Mouse (Mus musculus) urinary bladder, postnatal 14 days (tissue): ENCODE measurements at regions not wholly inside any gene's neighbourhood (a gene's known extent, or its start where the extent isn't known, plus 50 kb on each side); places are given as distances from the start of the nearest gene placed in this dataset.
"Not testable (repeated sequence)": the region's sequence is repeated elsewhere in the genome, so short reads cannot be mapped to it uniquely, and the experiment has no call there.

Source experiments
- DNase-seq: peaks from one replicate; pipeline ENCODE4 v3.0.0; 2021; ENCODE audit warnings: low spot score

DNA sequence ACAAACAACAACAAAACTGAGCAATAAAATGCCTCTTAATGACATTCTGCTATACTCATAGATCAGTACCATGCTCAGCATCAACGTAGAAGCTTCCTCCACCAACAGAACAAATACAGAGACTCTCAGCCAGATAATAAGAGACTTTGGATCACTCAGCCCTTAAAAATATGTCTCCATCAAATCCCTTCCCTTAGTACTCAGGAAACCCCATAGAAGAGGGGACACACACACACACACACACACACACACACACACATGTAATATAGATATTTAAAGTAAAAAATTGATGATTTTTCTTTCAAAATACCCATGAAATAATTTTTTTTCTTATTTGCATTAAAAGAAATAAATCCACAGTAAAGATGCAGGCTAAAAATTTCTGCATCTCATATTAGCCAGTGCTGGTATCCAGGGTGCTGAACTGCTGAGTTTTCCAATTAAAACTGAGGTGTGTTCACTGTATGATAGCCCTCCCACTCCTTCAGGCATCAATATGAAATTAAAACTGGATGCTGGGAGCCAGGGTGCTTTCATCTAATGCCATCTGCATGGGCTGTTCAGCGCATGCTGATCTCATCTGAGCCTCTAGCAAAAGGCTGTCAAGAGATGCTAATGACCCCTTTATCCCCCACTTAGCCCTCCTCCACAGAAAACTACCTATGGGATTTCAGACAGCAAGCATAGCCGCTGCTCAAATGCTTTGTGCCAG, 321.0 kb downstream of the Tm4sf1 start:
- no peak for DNase-seq

DNA sequence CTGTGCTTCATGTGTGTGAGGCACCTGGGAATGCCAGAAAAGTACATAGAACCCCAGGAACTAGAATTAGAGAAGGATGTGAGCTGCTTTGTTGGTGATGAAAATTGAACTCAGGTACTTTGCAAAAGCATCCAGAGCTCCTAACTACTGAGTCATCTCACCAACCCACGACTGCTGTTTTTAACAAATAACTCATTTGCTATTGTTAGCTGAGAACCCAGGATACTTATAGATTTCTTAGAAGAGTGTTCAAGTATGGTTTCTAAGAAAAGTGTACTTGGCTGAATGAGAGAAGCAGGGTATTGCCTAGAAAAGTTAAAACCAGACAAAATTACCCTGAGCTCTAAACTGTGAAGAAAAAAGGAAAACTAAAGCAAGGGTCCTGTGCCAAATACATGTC, 335.8 kb downstream of the Tm4sf1 start:
- no peak for DNase-seq

DNA sequence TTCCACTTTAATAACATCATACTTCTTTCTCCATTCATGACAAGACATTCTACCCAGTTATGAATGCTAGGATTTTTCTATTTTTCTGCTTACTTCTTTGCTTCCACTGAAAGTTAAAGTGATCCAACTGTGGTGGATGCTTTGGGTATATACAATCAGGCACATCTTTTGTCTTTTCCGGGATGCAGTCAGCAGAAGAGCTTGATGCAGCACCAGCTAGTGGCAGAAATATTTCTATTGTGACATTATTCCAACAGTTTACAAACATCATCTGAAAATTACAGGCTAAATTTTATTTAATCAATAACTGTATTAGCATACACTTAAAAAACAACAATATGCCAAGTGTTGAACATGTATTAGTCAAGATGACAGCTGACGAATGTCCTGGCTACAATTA, 336.3 kb downstream of the Tm4sf1 start:
- no peak for DNase-seq

DNA sequence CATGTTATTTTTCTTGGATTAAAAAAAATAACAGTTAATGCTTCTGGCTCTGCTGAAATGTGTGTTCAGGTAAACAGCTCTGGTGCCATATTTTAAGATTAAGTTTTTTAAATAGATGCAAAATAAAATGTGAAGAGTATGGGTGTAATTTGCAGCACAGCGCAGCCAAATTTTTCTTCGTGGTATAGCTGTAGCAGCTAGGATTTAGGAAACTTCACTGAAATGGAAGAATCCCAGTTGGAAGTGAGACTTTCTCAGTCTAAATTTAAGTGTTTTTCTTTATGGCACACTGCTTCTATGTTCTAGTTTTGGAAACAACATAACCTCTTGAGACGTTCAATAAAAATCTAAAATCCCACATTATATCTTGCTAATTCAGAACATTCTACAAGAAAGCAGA, 337.6 kb downstream of the Tm4sf1 start:
- no peak for DNase-seq

DNA sequence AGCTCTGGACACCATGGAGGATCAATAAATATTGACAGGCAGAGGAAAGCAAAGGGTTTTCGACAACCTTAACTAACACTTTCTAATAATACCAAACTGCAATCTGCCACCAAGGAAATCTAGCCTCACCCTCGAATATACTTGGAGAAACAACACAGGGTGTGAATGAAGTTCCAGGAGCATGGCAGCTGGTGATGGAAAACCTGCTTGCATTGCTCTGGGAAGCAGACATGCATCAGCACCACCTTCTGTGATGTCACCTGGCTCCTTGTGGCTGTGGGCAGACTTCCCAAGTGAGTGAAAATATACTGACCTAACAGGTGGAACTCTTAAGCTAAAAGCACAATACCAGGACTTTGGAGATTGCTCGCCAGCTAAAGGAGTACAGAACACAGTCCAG, 338.5 kb downstream of the Tm4sf1 start:
- no peak for DNase-seq

DNA sequence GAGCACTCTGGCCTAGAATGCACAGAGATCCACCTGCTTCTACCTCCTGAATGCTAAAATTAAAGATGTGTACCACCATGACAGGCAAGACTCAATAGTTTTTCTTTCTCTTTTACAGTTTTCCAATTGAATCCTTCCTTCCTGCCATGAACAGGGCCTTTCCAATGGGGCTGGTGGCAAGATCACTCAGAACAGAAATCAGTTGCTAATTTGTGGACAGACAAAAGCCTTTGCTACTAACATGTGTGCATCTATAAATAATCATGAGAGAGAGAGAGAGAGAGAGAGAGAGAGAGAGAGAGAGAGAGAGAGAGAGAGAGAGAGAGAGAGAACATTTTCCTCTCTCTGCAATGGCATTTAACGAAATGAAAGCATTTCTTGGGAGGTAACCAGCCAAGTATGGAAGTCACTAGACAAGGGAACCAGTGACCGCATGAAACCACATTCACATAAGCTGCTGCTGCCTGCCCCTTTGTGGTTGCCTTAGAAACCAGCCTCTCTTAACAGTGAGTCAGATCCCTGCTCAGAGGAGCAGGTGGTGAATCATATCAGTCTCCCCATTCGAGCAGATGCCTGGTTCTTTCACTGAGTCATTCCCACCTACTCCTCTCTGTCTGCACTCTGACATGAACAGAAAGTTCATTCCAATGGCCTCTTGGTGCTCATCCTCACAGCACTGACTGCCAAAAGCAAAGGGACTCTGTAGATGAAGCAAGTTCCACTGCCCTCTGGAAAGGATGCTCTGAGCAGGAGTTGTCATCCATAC, 339.4 kb downstream of the Tm4sf1 start:
- no peak for DNase-seq

DNA sequence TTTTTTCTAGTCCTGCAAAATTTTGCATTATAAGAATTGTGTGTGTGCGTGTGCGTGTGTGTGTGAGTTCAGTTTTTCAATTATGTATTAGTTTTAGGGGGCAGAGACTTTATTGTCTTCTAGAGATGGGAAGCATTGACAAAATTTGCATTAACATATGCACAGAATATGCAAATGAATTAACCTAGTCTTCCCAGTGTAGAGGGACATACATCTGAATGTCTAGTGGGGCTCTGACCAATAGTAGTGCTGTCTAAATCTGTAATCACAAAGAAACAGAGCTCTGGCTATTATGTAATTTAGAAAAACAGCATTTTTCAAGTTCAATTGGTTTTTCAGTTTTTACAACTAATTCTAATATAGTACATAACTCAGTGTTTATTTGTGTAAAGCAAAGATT, 344.8 kb downstream of the Tm4sf1 start:
- DNase-seq, result no peak

DNA sequence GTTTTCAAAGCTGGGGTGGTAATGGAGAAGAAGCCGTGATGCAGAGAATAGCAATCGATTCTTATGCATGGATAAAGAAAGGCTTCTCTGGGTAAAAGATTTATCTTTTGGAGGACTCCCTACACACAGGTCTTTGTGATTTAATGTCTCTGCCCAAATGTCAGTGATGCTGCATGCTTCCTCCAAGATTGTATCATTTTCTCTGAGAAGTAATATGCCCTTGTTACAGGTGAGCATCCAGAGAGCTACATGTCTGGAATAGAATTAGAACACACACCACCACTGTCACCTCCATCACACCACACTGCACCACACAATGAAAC, 346.0 kb downstream of the Tm4sf1 start:
- no peak for DNase-seq

DNA sequence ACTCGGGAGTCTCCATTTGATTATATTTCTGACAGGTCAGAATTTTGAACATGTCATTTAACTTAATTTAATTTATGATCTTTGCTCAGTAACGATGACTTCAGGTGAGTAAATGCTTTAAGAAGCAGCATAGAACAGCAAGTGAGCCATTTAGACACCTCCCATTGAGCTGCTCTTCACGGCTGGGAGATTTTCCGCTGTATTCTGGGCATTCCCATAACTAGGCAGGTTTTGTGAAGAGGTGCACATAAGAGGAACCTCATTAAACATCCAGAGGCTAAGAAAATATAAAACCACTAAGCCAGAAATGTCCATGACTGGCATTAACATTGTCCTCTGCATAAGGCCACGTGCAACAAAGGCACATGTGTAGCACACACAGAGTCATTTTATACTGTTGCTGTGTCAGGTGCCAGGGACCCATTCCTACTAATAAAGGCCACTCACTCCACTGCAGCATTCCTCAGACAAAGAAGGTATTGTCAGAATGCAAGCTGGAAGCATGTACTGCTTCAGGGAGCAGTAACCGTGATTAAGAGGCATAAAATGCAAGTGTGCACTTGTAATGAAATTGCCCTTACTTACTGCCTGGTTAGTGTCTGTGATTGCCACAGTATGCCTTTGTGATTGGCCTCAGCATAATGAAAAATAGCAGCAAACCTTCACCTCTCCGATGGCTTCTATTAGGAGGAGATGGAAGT, 346.5 kb downstream of the Tm4sf1 start:
- DNase-seq, result no peak

DNA sequence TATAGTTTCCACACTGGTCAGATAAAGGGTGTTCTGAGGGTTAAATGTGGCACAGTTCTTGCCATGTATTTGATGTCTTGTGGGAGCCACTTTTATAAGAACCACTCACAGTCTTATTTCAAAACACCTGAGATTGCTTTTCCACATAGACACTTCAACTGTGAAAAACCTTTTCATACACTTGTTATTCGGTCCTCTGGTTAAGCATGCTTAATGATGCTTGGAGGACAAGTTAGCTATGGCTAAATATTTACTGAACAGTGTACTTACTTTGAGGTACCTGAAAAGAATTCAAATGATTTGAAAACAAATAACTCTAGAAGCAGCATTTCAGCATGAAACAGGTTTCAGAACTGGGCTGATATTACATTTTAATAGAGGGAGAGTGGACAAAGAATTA, 359.2 kb downstream of the Tm4sf1 start:
- not testable (repeated sequence) for DNase-seq

DNA sequence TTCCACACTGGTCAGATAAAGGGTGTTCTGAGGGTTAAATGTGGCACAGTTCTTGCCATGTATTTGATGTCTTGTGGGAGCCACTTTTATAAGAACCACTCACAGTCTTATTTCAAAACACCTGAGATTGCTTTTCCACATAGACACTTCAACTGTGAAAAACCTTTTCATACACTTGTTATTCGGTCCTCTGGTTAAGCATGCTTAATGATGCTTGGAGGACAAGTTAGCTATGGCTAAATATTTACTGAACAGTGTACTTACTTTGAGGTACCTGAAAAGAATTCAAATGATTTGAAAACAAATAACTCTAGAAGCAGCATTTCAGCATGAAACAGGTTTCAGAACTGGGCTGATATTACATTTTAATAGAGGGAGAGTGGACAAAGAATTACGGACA, 372.8 kb downstream of the Tm4sf1 start:
- not testable (repeated sequence) for DNase-seq

DNA sequence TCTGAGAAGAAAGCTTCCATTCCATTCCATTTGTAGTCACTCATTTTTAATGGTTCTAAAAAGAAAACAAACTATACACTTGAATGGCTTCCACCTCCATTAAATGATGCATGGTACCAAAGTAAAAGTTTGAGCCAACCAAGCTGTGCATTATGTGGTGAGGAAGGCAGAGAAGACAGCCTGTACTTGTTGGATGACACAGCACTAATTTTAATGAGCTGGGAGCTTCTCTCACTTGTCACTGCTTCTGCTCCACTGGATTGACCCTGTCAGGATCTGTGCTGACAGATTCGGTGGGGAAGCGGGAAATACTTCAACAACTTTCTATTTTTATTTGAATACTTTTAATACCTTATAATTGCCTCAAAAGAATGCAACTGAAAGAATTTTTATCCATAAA, 403.3 kb downstream of the Tm4sf1 start:
- DNase-seq, result no peak

DNA sequence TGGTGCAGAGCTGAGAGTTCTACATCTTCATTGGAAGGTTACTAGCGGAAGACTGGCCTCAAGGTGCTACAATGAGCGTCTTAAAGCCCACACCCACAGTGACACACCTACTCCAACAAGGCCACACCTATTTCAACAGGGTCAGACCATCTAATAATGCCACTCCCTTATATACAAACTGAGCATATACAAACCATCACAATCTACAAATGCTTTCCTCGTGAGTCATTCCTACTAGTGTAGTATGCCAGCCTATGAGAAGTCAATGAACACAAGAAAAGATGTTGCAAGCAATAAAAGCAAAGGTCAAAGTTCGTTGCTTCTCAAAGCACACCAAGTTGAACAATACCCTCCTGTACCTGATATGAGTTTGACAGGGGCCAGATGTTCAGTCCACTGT, 424.7 kb downstream of the Tm4sf1 start:
- no peak for DNase-seq

DNA sequence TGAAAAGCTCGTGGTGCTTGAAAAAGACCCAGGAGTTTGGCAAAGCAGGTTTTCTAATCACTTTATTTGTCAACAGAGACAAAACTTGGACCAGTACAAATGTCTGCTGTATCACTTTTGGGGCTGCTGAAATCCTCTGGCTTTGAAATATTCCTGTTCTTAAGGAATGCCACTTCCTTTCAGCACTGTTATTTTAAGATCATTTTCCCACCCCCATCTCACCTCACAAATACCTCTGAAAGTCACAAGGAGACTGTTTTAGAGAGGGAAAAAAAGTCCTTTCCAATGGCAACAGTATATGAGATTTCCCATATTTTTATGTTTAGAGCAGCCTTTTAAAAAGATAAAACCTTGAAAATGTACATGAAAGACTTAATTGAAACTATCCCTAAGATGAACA, 438.2 kb downstream of the Tm4sf1 start:
- DNase-seq, result no peak

DNA sequence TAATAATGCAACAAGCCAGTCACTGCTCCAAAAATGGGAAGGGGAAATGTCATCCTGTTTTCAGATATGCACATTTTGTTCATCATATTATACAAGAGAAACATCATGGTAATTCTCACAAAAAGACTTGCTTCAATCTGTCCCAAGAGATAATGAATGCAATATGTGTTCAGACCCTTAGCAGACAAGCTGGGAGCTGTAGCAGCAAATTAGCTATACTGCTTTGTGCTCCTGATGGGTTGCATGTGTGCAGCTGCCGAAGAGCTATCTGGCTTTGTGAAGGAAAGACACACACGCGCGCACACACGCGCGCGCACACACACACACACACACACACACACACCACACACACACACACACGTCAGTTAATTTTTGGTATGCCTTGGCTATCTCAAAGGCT, 441.9 kb downstream of the Tm4sf1 start:
- DNase-seq, result no peak

DNA sequence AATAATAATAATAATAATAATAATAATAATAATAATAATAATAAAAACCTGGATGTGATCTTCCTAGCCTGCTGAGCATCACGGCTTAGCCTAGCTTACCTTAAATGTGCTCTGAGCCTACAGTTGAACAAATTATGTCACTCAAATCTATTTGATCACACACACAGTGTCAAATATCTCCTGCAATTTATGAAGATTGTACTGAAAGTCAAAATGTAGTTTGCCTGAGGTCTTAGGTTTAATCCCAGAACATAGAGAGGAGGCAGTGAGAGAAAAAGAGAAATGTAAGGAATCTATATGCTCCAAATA, 456.4 kb downstream of the Tm4sf1 start:
- no peak for DNase-seq

DNA sequence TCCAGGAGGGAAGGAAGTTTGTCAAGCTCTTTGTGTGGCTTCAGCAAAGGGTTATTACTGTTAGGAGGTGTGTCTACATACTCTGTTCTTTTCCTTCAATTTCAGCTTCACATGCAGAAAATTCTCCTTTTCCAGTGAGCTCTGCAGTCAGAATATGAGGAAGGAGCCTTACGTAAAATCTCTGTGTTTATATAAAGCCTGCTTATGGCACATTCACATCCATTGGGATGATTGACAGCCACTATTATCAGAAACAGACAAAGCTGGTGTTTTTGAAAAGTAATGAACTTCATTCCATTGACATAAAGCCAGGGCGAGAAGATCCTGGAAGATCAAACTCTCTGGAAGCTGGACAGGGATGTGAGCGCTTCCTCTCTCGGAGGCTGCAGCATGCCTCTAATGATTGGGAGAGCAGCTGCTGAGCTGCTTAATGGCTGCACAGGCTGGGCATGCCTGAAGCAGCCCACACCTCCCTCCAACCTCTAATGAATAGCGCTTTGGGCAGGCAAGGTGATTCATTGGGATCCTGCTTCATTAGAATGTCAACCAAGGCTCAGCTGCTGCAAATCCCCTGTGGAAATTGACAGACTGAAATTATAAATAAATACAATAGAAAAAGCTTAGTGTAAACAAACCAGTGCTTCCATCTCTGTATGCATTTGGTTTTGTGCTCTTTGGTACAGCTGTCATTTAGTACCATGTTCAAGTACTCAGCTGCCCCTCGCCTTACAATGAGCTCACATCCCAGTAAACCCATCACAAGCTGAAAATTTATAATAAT, 456.9 kb downstream of the Tm4sf1 start:
- no peak for DNase-seq

DNA sequence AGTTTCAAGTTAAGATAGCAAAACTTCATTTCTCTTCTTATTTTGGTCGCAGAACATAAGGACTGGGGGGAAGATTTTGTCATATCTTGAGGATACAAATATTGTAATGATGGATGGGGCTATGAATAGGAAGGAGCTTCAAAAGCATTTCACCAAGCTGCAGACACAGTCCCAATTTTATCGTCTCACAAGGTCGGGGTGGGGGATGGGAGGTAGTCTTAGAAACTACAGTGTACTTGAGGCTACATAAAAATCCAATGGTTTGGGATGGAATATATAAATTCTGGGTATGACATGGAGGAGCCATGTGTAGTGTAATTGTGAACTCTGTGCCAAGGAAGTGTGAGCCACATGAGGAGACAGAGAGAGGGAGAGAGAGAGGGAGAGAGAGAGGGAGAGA, 464.6 kb downstream of the Tm4sf1 start:
- DNase-seq, result no peak

DNA sequence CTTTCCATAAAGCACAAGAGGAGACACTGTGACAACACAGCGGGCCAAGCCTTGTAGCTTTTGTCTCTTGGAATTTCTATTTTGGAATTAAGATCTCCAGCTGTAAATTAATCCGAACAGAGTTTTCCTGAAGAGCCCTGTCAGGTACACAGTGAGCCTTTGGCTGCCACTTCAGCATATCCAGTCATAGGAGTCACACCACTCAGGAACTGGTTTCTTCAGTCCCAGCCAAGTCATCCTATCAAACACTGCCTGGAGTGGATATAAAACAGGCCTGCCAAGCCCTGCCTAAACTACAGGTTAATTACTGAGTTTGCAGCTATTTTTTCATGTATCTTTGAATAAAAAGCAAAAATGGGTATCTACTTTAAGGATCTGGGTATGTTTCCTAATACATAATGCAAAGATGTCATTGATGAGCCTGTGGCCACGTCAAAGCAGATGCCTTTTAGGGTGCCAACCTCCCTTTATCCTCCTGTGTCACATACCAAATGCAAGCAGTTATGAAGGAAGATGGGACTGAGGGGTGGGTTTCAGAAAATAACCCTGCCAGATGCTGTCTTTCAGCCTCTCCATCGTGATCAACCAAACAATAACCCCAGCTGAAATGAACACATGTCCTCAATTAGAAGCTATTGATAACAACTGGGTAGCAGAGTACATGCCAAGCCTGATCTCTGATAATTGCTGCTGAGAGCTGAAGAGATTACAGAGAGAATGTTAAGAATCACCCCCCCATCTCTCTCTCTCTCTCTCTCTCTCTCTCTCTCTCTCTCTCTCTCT, 471.3 kb downstream of the Tm4sf1 start:
- no peak for DNase-seq

DNA sequence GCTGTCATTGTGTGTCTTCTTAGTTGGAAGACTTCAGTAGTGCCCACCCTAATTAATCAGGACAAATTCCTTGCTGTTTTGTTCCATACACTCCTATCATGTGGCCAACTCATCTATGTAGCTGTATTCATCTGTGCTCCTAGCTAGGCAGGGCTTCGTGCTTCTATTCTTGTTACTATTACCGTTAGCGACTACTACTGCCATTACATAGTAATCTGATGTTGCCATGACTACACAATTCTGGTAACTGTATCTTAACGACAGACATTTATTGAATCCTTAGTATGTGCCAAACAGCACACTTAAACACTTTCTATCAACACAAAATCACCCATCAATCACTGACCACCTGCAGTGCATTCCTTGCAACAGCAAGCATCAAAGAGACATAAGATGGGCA, 477.6 kb downstream of the Tm4sf1 start:
- DNase-seq, result no peak

DNA sequence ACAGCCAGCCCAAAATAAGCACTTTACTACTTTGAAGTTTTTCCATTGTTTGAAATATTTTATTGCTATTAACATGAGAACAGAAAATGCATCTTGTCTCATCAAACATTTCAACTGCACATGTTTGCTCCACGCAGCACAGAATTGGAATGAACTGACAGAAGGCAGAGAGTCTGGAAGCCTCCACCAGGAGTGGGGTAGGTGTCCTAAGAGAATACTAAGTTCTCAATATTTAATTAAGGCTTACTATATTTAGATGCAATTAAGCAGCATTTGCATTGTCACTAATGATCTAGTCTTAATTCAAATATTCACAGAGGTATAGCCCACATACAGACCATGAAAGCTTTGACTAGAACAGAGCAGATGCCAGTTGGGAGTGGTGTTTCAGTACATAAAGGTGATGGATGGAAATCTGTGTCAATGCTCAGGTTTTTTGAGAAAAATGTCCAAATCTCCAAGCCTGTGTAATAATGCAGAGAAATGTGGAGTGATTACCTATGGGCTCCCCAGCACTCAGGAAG, 491.2 kb downstream of the Tm4sf1 start:
- no peak for DNase-seq

DNA sequence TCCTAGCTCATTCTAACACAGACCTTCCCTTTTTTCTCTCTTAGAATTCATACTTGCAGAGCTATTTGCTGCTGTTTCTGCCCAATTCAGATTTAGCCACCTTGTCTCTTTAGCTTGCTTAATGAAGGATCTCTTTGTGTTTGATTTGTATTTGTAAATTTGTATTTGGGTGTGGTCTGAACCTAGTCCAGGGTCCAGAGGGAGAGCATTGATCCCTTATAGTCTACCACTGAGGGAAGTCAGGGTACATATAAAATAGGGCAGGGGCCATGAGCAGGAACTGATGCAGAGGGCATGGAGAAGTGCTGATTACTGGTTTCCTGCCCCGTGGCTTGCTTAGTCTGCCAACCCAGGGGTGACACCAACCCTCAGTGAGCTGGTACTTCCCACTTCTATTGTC, 508.7 kb downstream of the Tm4sf1 start:
- DNase-seq, result no peak
